Mouse (Mus musculus) liver, embryonic 14.5 days (tissue): Measurements from ENCODE around the gene Trh. TPM values are rescaled to one million over a fixed set of nuclear protein-coding genes. Genes with fewer than 3 reads are reported as not detected.
A peak's percentile ranks its signal among the peaks of the same experiment; 100 is the strongest.

Experiments used
- ATAC-seq: fragments of 200-750 bp; cut with Nextera tagmentation; 2 replicates; pipeline ENCODE4 v1.8.0; 2017; ENCODE audit warnings: moderate number of reproducible peaks, mild to moderate bottlenecking, moderate library complexity; ENCODE audit not compliant: insufficient read depth
- DNase-seq, 3 experiments: peaks; one replicate each; pipeline ENCODE4 v3.0.0-alpha.2; 2012 to 2013; ENCODE audit warnings: low read depth in 3 of 3, low spot score in 3 of 3
- H3K27ac ChIP-seq: fragments of 300-500 bp; sonication (generic); 2 replicates; pipeline ENCODE4 v1.5.1; 2014; ENCODE audit warnings: moderate library complexity, mild to moderate bottlenecking, control low read depth, inconsistent platforms
- H3K27me3 ChIP-seq: fragments of 300-500 bp; sonication (generic); 2 replicates; pipeline ENCODE4 v1.6.1; 2014; ENCODE audit warnings: mild to moderate bottlenecking, low read length, moderate library complexity; ENCODE audit not compliant: control insufficient read depth, insufficient read depth
- H3K36me3 ChIP-seq: fragments of 300-500 bp; sonication (generic); replicated peaks from 2 replicates; pipeline ENCODE4 v1.6.1; 2014; ENCODE audit warnings: low read depth; ENCODE audit not compliant: control insufficient read depth, insufficient read depth
- H3K4me1 ChIP-seq, 2 experiments: fragments of 200-500 bp in 1 of 2; fragments of 300-500 bp in 1 of 2; sonication (generic) in 1 of 2; replicated peaks; 2 replicates each; pipeline ENCODE4 v1.6.1; 2012 to 2014; ENCODE audit warnings: antibody characterized with exemption in 1 of 2, inconsistent platforms in 1 of 2, low read length in 1 of 2; ENCODE audit not compliant: control insufficient read depth in 2 of 2, insufficient read depth in 2 of 2
- H3K4me2 ChIP-seq: fragments of 300-500 bp; sonication (generic); 2 replicates; pipeline ENCODE4 v1.6.1; 2014; ENCODE audit warnings: low read depth, mild to moderate bottlenecking, control low read depth, moderate library complexity
- H3K4me3 ChIP-seq, 2 experiments: fragments of 200-500 bp in 1 of 2; fragments of 300-500 bp in 1 of 2; sonication (generic) in 1 of 2; 2 replicates each; pipeline ENCODE4 v1.5.1; 2012 to 2014; ENCODE audit warnings: low read depth in 2 of 2, low read length in 2 of 2, mild to moderate bottlenecking in 2 of 2, control low read depth in 1 of 2, inconsistent platforms in 1 of 2, moderate library complexity in 1 of 2; ENCODE audit not compliant: insufficient read depth in 1 of 2
- H3K9ac ChIP-seq: fragments of 300-500 bp; sonication (generic); replicated peaks from 2 replicates; pipeline ENCODE4 v1.6.1; 2014; ENCODE audit warnings: mild to moderate bottlenecking, control low read depth, moderate library complexity
- H3K9me3 ChIP-seq: fragments of 300-500 bp; sonication (generic); 2 replicates; pipeline ENCODE4 v1.6.1; 2016; ENCODE audit warnings: low read length, mixed read lengths; ENCODE audit not compliant: control insufficient read depth
- CTCF ChIP-seq: IDR thresholded peaks from 2 replicates; pipeline ENCODE4 v1.5.1; 2016; ENCODE audit warnings: antibody characterized with exemption, low read depth, control low read depth
- EP300 ChIP-seq: IDR thresholded peaks from 2 replicates; pipeline ENCODE4 v1.6.1; 2016; ENCODE audit warnings: antibody characterized with exemption, low read depth
- WGBS: fragments of 180-500 bp; shearing (Covaris S2); extraction: QIAGEN DNeasy Blood & Tissue Kit; methylation state at CpG from one replicate; pipeline ENCODE4 v1.1.7; 2014; ENCODE audit not compliant: insufficient replicate concordance; 5-methylcytosine and 5-hydroxymethylcytosine counted together
- polyA plus RNA-seq, 2 experiments: library from polyadenylated mRNA; depleted of rRNA in 1 of 2; stranded (reverse) in 1 of 2; unstranded in 1 of 2; fragments of >200 nt; fragmentation: Nextera tagmentation in 1 of 2; extraction: Ambion mirVana in 1 of 2; gene quantifications; 2 replicates each; pipeline versions ENCODE4 v1.2.1 to v1.2.3; 2012 to 2014

Trh gene
- polyA plus RNA-seq, 2 experiments = 0.03 to 0.06 TPM

DNA sequence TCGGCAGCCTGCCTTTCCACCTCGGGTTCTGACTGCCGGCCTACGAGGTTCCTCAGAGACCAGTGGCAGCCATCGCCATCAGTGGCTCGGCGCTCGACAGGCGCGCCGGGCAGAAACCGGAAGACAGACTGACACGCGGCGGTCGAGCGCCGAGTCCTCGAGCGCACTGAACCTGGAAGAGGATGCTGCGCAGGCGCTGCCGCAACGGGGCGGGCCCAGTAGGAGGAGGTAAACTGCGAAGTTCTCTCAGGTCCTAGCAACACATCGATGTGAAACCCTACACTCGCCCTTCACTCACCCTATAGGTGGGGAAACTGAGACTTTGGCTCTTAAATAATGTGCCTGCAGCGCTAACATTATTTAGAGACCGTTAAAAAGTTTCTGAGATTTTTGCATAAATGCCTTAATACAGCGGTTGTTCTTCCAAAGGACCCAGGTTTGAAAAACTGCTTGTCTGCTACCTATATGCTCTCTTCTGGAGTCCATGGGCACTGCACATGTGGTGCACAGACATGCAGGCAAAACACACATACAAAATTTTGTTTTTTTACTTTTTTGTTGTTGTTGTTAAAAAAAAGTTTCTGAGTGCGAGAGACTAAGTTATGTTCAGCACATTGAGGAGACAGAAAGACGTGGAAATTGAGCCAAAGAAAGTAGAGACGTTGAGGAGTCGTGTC is 29.5 kb downstream of the Trh start, which contains the start of gene Rbsn:
Gene Rbsn (minus strand): TSS at position 153 of the 677 bp plus-strand sequence.
- Histone ChIP-seq H3K4me2 (peak within 1 kb of the TSS; percentile 86), H3K4me1 (peaks cover 10 to 14% of the 10 kb centered on the region in 2 experiments), H3K27me3 (no peaks in the 10 kb centered on the region), H3K4me3 (peak within 1 kb of the TSS; percentile 92 to 93), H3K9ac (peak within 1 kb of the TSS; percentile 90), H3K9me3 (no peaks in the 10 kb centered on the region), H3K36me3 (no peaks in the 10 kb centered on the region; the same call in 1 of the 2 replicates), H3K27ac (peak within 1 kb of the TSS; percentile 26)
- DNase-seq (peak; percentile 82 to 85 (median 84)), ATAC-seq (peak; percentile 94)
- peak; percentile 47 for TF ChIP-seq CTCF
- TF ChIP-seq EP300 = no peak
- WGBS = 9% methylated on average over 35 of the region's 35 CpGs

DNA sequence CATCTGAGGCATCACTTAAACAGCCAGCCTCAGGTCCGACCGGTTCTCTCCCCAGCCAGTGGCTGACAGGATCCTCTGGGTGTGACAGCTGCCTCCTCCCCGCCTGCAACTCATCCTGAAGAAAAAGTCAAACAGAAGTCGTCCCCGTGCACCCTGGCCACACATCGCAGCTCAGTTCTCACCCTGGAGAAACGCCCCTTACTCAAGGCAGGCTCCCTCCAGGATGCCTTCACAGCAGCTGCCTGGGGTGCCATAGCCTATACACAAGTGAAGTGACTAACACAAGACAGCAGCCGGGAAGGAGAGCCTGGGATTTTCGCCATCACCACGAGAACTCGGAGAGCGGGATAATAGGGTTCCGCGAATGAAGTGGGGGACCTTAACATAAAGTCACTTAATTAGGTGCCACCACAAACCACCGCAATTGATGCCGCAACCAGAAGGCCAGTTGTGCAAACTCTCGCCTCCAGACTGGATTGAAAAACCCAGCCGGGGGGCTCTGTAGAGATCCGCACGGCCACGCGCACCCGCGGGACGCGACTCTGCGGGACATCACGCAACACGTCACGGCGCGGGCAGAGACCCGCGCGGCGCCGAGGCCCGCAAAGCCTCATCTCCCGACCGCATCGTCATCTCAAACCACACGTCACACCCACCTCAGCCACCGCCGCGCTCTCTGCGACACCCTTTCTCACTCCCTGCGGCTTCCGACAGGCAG is 30.2 kb downstream of the Trh start:
- Histone ChIP-seq H3K4me2 (peak overlapping the region; percentile 86), H3K36me3 (no peaks in the 10 kb centered on the region; the same call in 1 of the 2 replicates), H3K9ac (peak overlapping the region; percentile 90), H3K27me3 (no peaks in the 10 kb centered on the region), H3K4me3 (peak overlapping the region; percentile 92 to 93), H3K9me3 (no peaks in the 10 kb centered on the region), H3K27ac (peak overlapping the region; percentile 26), H3K4me1 (peaks cover 10 to 14% of the 10 kb centered on the region in 2 experiments)
- under 1% methylated on average over 48 of the region's 48 CpGs for WGBS
- TF ChIP-seq EP300 (no peak), CTCF (no peak)
- DNase-seq = no peak
- ATAC-seq = peak; percentile 76; the same call in 1 of the 2 replicates

DNA sequence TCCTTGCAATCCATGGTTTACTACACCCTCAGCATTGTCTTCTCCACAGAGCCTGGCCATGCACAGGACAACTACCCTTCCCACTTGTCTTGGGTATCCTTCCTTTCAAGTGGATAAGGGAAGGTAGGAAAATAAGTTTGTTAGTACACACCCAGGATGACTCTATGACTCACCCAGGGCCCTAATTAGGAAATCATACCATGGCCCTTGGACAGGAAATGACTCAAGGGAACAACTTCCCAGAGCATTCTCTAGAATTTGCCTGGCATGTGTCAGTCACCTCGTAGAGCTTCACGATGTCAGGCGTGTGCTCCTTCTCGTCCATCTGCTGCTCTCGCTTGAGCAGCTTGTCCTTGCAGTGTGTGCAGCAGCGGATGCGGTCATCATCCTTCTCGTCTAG is 45.0 kb downstream of the Trh start:
- ATAC-seq = no peak
- Histone ChIP-seq H3K27me3 (no peaks in the 10 kb centered on the region), H3K36me3 (peaks cover 33% of the 10 kb centered on the region), H3K4me2 (no peak overlapping the region), H3K4me3 (no peak overlapping the region), H3K9me3 (no peaks in the 10 kb centered on the region), H3K4me1 (peaks cover 0 to 6% of the 10 kb centered on the region in 2 experiments; a peak in 2 of 4 replicates), H3K9ac (no peak overlapping the region), H3K27ac (no peak overlapping the region)
- no peak for DNase-seq
- TF ChIP-seq CTCF (no peak), EP300 (no peak)
- 83% methylated on average over 8 of the region's 8 CpGs for WGBS

Other genes with a start within 250 kb of the Trh start
- 5.0 and 5.9 TPM in 2 replicates for gene Nr2c2, start 153.3 kb downstream of the Trh start, polyA plus RNA-seq (2012; rRNA removed)
- gene Nr2c2, start 153.3 kb downstream of the Trh start, polyA plus RNA-seq (2014; fragmentation: Nextera tagmentation; extraction: Ambion mirVana) = 3.9 and 6.1 TPM in 2 replicates
- gene Mrps25, start 60.6 kb downstream of the Trh start, polyA plus RNA-seq (2012; rRNA removed) = 6.7 and 18.2 TPM in 2 replicates
- 37.1 and 39.1 TPM in 2 replicates for gene Mrps25, start 60.6 kb downstream of the Trh start, polyA plus RNA-seq (2014; fragmentation: Nextera tagmentation; extraction: Ambion mirVana)
- 3.1 and 3.8 TPM in 2 replicates for gene Rbsn, start 29.7 kb downstream of the Trh start, polyA plus RNA-seq (2012; rRNA removed)
- 4.8 and 5.3 TPM in 2 replicates for gene Rbsn, start 29.7 kb downstream of the Trh start, polyA plus RNA-seq (2014; fragmentation: Nextera tagmentation; extraction: Ambion mirVana)